Mouse (Mus musculus) kidney, postnatal 36 days (tissue): ENCODE data around the gene Rangrf.
A peak's percentile ranks its signal among the peaks of the same experiment; 100 is the strongest.
"Not testable (repeated sequence)": the region's sequence is repeated elsewhere in the genome, so short reads cannot be mapped to it uniquely, and the experiment has no call there.

Source experiments
- DNase-seq, 2 experiments: peaks; one replicate each; pipeline ENCODE4 v3.0.0; 2021 to 2022; ENCODE audit warnings: mixed read lengths in 2 of 2

The Rangrf gene

DNA sequence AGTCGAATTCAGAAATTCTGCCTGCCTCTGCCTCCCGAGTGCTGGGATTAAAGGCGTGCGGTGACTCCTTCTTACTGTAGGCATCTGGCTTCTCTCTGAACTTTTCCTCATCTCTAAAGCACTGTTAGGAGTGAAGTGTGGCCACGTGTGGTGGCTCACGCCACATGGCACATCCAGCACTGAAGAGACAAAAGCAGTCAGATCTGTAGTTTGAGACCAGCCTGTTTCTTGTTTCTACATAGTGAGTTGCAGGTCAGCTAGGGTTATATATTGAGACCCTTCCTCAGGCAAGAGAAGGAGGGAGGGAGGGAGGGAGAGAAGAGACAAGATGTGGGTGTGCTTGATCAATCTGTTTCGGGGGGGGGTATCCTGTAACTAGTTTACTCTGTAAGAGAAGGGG is at the start of gene Rangrf:
Rangrf (minus strand) TSS at position 101 of the 400 bp plus-strand sequence.
- DNase-seq = no peak

- DNase-seq = no peak
Measured at GRCm38 (mm10) chr11:69020691-69021090, 45.7 kb upstream of the Rangrf start.

DNA sequence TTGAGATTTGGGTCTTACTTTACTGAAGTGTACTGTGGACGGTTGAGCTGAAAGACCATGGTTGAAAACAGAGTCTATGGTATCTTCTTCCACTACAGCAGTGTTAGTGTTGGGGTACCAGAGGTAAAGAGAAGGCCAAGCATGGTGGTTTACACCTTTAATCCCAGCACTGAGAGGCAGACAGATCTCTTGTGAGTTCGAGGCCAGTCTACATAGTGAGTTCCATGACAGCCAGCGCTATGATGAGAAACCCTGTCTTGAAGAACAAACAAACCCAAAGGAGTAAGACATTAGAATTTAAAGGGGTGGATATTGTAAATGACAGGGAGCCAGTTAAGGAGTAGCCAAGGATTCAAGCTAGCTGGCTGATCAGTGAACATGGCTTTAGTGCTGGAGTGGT is 41.8 kb upstream of the Rangrf start:
- DNase-seq = no peak

- peak; percentile 91 to 93 for DNase-seq
Measured at GRCm38 (mm10) chr11:69015644-69016441, 40.9 kb upstream of the Rangrf start, which contains the start of gene Ctc1. Gene Ctc1 (plus strand): TSS chr11:69015911.

- DNase-seq = peak; percentile 92 to 95
Measured at GRCm38 (mm10) chr11:69012071-69012601, 37.2 kb upstream of the Rangrf start.

GRCm38 (mm10) chr11:69011445-69011844 is 36.5 kb upstream of the Rangrf start:
- not testable (repeated sequence) for DNase-seq

GRCm38 (mm10) chr11:69010400-69011323 is 35.7 kb upstream of the Rangrf start:
- no peak for DNase-seq

DNA sequence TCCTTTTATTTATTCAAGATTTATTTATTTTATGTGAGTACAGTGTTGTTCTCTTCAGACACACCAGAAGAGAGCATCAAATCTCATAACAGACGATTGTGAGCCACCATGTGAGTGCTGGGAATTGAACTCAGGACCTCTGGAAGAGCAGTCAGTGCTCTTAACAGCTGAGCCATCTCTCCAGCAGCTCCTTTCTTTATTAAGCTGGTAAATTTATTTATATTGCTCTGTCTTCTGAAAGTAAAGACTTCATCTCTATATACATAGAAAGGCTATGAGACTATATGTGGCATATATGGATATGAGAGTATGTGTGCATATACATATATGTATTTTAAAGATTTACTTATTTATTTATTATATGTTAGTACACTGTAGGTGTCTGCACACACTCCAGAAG is 34.5 kb upstream of the Rangrf start:
- no peak for DNase-seq

- peak; percentile 86 to 96 for DNase-seq
Measured at GRCm38 (mm10) chr11:69008182-69009121, 33.5 kb upstream of the Rangrf start, which contains the start of gene Pfas. Gene Pfas (minus strand): TSS chr11:69008460.

GRCm38 (mm10) chr11:69006575-69006974 is 31.6 kb upstream of the Rangrf start:
- not testable (repeated sequence) for DNase-seq

DNA sequence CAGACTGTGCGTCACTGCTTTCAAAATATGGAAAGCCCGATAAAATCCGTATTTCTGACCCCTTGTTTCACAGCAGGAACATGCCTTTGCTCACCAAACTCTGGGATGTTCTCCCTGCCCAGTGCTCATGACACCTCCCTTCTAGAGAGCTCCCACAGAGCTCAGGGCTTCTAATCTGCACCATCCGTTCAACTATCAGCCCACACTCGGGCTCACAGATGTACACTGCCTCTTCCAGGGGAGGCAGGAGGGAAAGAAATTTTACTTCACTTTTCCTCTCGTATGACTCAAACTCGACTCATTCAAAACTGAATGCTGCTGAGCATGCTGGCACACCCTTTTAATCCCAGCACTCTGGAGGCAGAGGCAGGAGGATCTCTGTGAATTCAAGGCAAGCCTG is 30.2 kb upstream of the Rangrf start:
- DNase-seq = no peak

DNA sequence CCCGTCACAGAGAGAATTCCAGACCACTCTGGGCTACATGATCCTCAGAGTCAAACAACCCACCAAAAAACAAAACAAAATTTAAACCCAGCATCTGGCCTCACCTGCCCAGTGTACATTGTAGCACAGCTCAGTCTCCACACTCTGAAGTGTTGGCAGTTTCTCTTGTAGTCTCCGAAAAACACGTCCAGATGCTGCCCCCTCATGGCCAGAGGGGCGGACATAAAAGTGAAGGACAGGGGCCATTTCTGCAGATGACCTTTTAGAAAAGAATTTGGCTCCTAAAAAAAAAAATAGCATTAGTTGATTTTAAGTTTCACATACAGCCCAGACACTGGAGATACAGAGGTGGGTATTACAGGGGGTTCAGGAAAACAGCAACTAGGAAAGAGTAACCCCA is 28.6 kb upstream of the Rangrf start:
- peak; percentile 25 to 55 for DNase-seq

GRCm38 (mm10) chr11:69002782-69003181 is 27.8 kb upstream of the Rangrf start:
- not testable (repeated sequence) for DNase-seq

DNA sequence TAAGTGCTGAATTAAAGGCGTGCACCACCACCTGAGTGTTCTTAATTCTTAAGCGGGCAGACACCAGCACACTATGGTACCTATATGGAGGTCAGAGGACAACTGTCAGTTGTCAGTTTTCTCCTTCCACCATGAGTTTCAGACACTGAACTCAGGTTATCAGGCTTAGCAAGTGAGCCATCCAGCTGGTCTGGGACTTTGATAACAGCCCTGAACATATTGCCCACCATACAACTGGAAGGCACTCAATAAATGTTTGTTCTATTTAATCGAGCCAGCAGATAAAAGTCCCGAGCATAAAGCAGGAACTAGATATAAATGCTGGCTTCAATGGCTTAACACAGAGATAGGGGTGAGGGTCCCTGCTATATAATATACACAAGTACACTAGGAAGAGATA is 22.1 kb upstream of the Rangrf start:
- DNase-seq = no peak

- DNase-seq = peak in 1 of 2 experiments; percentile 47
Measured at GRCm38 (mm10) chr11:68994377-68994776, 19.4 kb upstream of the Rangrf start.

DNA sequence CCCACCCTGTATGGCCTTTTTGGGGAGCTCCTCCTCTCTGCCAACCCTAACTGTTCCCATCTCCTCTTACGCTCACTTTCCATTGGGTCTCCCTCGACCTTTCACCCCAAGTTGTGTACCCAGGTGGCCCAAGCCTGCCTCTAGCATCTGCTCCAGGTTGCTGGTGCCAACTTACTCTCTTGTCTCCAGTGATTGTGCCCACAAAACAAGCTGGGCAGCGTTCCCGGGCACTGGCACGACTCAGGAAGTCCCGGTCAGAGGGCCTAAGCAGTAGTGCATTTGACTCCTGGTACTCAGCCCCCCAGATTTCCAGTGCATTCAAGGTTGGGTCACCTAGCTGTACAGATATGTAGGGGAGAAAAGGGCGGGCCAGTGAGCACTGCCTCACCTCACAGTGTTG is 18.1 kb upstream of the Rangrf start:
- DNase-seq = no peak

- DNase-seq = no peak
Measured at GRCm38 (mm10) chr11:68988341-68988740, 13.4 kb upstream of the Rangrf start.

GRCm38 (mm10) chr11:68987365-68987882 is 12.4 kb upstream of the Rangrf start:
- no peak for DNase-seq

DNA sequence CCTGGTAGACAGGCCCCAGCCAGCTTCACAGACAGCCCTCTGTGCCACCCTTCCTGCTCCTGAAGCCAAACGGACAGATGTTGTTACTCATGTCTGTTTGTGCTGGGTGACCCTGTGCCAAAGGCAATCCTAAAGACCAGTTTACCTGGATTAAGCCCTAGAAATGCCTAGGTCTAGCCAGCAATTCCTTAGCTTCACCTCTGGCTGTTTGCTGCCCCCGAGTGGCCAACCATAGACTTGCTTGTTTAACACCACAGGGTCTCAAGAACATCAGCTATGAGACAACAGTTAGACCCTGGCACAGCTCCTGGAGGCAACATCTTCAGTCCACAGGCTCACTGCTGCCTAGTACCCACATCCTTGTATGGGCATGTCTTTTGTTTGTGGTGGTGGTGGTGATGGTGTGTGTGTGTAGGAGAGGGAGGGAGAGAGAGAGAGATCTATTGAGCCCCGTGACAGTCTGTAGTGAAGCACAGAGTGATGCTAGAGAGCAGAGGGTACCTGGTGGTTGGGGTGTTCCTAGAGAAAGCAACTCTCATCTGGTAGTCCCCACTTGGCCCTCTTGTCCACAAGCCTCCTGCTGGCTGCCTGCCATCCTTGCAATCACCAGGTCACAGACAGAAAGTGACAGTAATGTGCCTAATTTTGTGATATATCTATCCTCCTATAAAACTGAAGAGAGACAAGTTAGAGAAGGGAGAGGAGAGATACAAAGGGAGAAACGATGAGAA is 7.8 kb upstream of the Rangrf start:
- DNase-seq = peak; percentile 79 to 94

GRCm38 (mm10) chr11:68980919-68981318 is 5.9 kb upstream of the Rangrf start:
- no peak for DNase-seq

DNA sequence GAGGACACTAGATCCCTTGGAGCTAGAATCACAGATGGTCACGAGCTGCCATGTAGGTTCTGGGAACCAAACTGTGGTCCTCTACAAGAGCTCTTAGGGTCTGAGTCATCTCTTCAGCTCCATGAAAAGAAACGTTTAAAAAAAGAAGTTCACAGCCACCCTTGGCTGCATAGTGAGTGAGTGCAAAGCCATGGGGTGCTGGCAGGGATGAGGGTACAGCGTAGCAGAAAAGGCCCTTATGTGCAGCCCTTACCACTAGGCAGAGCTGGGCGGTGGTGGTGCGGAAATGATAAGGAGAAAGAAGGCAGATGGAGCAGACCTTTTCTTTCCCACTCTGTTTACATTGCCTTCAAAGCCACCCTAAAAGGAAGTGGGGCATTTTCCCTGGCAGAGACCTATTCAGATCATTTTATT is 4.3 kb upstream of the Rangrf start:
- DNase-seq = no peak
